Mouse (Mus musculus) liver, embryonic 14.5 days (tissue): Measurements from ENCODE around the gene Bak1. TPM values are rescaled to one million over a fixed set of nuclear protein-coding genes. Genes with fewer than 3 reads are reported as not detected.

ENCODE experiments used
- ATAC-seq: fragments of 200-750 bp; cut with Nextera tagmentation; 2 replicates; pipeline ENCODE4 v1.8.0; 2017; ENCODE audit warnings: moderate number of reproducible peaks, mild to moderate bottlenecking, moderate library complexity; ENCODE audit not compliant: insufficient read depth
- DNase-seq, 3 experiments: peaks; one replicate each; pipeline ENCODE4 v3.0.0-alpha.2; 2012 to 2013; ENCODE audit warnings: low read depth in 3 of 3, low spot score in 3 of 3
- H3K27ac ChIP-seq: fragments of 300-500 bp; sonication (generic); 2 replicates; pipeline ENCODE4 v1.5.1; 2014; ENCODE audit warnings: moderate library complexity, mild to moderate bottlenecking, control low read depth, inconsistent platforms
- H3K27me3 ChIP-seq: fragments of 300-500 bp; sonication (generic); 2 replicates; pipeline ENCODE4 v1.6.1; 2014; ENCODE audit warnings: mild to moderate bottlenecking, low read length, moderate library complexity; ENCODE audit not compliant: control insufficient read depth, insufficient read depth
- H3K36me3 ChIP-seq: fragments of 300-500 bp; sonication (generic); replicated peaks from 2 replicates; pipeline ENCODE4 v1.6.1; 2014; ENCODE audit warnings: low read depth; ENCODE audit not compliant: control insufficient read depth, insufficient read depth
- H3K4me1 ChIP-seq, 2 experiments: fragments of 200-500 bp in 1 of 2; fragments of 300-500 bp in 1 of 2; sonication (generic) in 1 of 2; replicated peaks; 2 replicates each; pipeline ENCODE4 v1.6.1; 2012 to 2014; ENCODE audit warnings: antibody characterized with exemption in 1 of 2, inconsistent platforms in 1 of 2, low read length in 1 of 2; ENCODE audit not compliant: control insufficient read depth in 2 of 2, insufficient read depth in 2 of 2
- H3K4me2 ChIP-seq: fragments of 300-500 bp; sonication (generic); 2 replicates; pipeline ENCODE4 v1.6.1; 2014; ENCODE audit warnings: low read depth, mild to moderate bottlenecking, control low read depth, moderate library complexity
- H3K4me3 ChIP-seq, 2 experiments: fragments of 200-500 bp in 1 of 2; fragments of 300-500 bp in 1 of 2; sonication (generic) in 1 of 2; 2 replicates each; pipeline ENCODE4 v1.5.1; 2012 to 2014; ENCODE audit warnings: low read depth in 2 of 2, low read length in 2 of 2, mild to moderate bottlenecking in 2 of 2, control low read depth in 1 of 2, inconsistent platforms in 1 of 2, moderate library complexity in 1 of 2; ENCODE audit not compliant: insufficient read depth in 1 of 2
- H3K9ac ChIP-seq: fragments of 300-500 bp; sonication (generic); replicated peaks from 2 replicates; pipeline ENCODE4 v1.6.1; 2014; ENCODE audit warnings: mild to moderate bottlenecking, control low read depth, moderate library complexity
- H3K9me3 ChIP-seq: fragments of 300-500 bp; sonication (generic); 2 replicates; pipeline ENCODE4 v1.6.1; 2016; ENCODE audit warnings: low read length, mixed read lengths; ENCODE audit not compliant: control insufficient read depth
- CTCF ChIP-seq: IDR thresholded peaks from 2 replicates; pipeline ENCODE4 v1.5.1; 2016; ENCODE audit warnings: antibody characterized with exemption, low read depth, control low read depth
- EP300 ChIP-seq: IDR thresholded peaks from 2 replicates; pipeline ENCODE4 v1.6.1; 2016; ENCODE audit warnings: antibody characterized with exemption, low read depth
- WGBS: fragments of 180-500 bp; shearing (Covaris S2); extraction: QIAGEN DNeasy Blood & Tissue Kit; methylation state at CpG from one replicate; pipeline ENCODE4 v1.1.7; 2014; ENCODE audit not compliant: insufficient replicate concordance; 5-methylcytosine and 5-hydroxymethylcytosine counted together
- polyA plus RNA-seq, 2 experiments: library from polyadenylated mRNA; depleted of rRNA in 1 of 2; stranded (reverse) in 1 of 2; unstranded in 1 of 2; fragments of >200 nt; fragmentation: Nextera tagmentation in 1 of 2; extraction: Ambion mirVana in 1 of 2; gene quantifications; 2 replicates each; pipeline versions ENCODE4 v1.2.1 to v1.2.3; 2012 to 2014

The Bak1 gene
- polyA plus RNA-seq, 2 experiments = 5.8 to 16.1 TPM

GRCm38 (mm10) chr17:27070913-27071312 is 42.1 kb upstream of the Bak1 start:
- ATAC-seq = no peak
- 76% methylated on average over 7 of the region's 7 CpGs for WGBS

DNA sequence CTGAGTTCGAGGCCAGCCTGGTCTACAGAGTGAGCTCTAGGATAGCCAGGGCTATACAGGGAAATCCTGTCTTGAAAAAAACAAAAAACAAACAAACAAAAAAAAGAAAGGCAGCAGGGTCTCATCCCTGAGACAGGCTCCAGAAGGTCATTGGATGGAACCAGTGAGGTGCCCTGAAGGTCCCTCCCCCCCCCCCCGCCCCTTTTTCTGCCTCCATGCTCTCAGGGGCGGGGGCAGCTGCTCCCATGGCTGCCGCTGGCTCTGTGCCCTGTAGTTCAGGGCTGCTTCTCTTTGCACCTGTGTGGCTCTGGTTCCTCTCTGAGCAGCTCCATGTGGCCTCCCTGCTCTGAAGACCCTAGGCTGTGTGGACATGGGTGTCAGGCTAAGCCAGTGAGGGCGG is 40.3 kb upstream of the Bak1 start:
- H3K27ac ChIP-seq = no peak overlapping the region
- H3K36me3 ChIP-seq = no peaks in the 10 kb centered on the region
- no peak for DNase-seq
- no peak overlapping the region for H3K9ac ChIP-seq
- H3K4me1 ChIP-seq = peaks cover 0 to 2% of the 10 kb centered on the region in 2 experiments; a peak in 1 of 4 replicates
- no peak overlapping the region for H3K4me2 ChIP-seq
- WGBS = 68% methylated on average over 5 of the region's 5 CpGs
- H3K9me3 ChIP-seq = no peaks in the 10 kb centered on the region
- no peaks in the 10 kb centered on the region for H3K27me3 ChIP-seq
- no peak for ATAC-seq
- TF ChIP-seq EP300 (no peak), CTCF (no peak)
- no peak overlapping the region for H3K4me3 ChIP-seq

More at GRCm38 (mm10) chr17:27070913-27071312, 42.1 kb upstream of the Bak1 start:
- H3K27me3 ChIP-seq = no peaks in the 10 kb centered on the region
- H3K9ac ChIP-seq = no peak overlapping the region
- no peak overlapping the region for H3K4me3 ChIP-seq
- no peaks in the 10 kb centered on the region for H3K36me3 ChIP-seq
- no peak for DNase-seq
- H3K4me1 ChIP-seq = peaks cover 0 to 4% of the 10 kb centered on the region in 2 experiments; a peak in 1 of 4 replicates
- TF ChIP-seq EP300 (no peak), CTCF (no peak)
- H3K27ac ChIP-seq = no peak overlapping the region
- no peak overlapping the region for H3K4me2 ChIP-seq
- no peaks in the 10 kb centered on the region for H3K9me3 ChIP-seq

- Histone ChIP-seq H3K4me1 (peaks cover 0 to 2% of the 10 kb centered on the region in 2 experiments; a peak in 1 of 4 replicates), H3K9ac (no peak overlapping the region), H3K4me2 (no peak overlapping the region), H3K27ac (no peak overlapping the region), H3K27me3 (no peaks in the 10 kb centered on the region), H3K4me3 (no peak overlapping the region), H3K9me3 (no peaks in the 10 kb centered on the region), H3K36me3 (no peaks in the 10 kb centered on the region)
- DNase-seq = no peak
- 36% methylated on average over 7 of the region's 7 CpGs for WGBS
- no peak for ATAC-seq
- no peak for TF ChIP-seq EP300
- TF ChIP-seq CTCF = no peak
These were observed 37.3 kb upstream of the Bak1 start for GRCm38 (mm10) chr17:27066065-27066464.

DNA sequence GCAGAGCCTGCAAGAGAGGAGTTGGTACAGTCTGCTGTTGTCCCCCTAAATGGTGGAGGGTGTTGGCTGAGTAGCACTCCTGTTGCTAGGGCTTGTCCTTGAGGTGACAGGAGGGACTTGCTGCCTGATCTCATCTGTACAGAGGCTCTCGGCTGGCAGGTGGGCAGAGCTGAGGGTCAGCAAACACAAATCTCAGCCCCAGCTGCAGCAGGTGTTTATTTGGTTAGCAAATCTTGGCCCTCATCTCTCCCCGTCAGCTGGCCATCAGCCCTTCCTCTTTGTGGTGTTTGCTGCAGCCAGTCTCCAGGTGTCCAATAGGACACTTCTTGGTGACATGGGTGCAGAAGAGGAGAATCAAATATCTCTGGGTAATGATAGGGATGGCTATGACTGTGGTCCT is 35.4 kb upstream of the Bak1 start:
- no peak for TF ChIP-seq CTCF
- no peak for TF ChIP-seq EP300
- 46% methylated on average over 2 of the region's 2 CpGs for WGBS
- DNase-seq (no peak), ATAC-seq (no peak)
- H3K4me2 ChIP-seq = no peak overlapping the region
- no peak overlapping the region for H3K4me3 ChIP-seq
- no peaks in the 10 kb centered on the region for H3K36me3 ChIP-seq
- no peak overlapping the region for H3K9ac ChIP-seq
- no peak overlapping the region for H3K27ac ChIP-seq
- H3K4me1 ChIP-seq = peaks cover 0 to 2% of the 10 kb centered on the region in 2 experiments; a peak in 1 of 4 replicates
- H3K27me3 ChIP-seq = no peaks in the 10 kb centered on the region; the same call in none of the 2 replicates
- no peaks in the 10 kb centered on the region for H3K9me3 ChIP-seq

GRCm38 (mm10) chr17:27063717-27064116 is 34.9 kb upstream of the Bak1 start:
- WGBS = 38% methylated on average over 6 of the region's 6 CpGs
- H3K27me3 ChIP-seq = peaks cover 3% of the 10 kb centered on the region
- H3K9me3 ChIP-seq = no peaks in the 10 kb centered on the region
- no peak overlapping the region for H3K9ac ChIP-seq
- no peak for DNase-seq
- no peak for ATAC-seq
- H3K27ac ChIP-seq = no peak overlapping the region
- H3K36me3 ChIP-seq = no peaks in the 10 kb centered on the region
- TF ChIP-seq CTCF (no peak), EP300 (no peak)
- peaks cover 0 to 2% of the 10 kb centered on the region in 2 experiments; a peak in 1 of 4 replicates for H3K4me1 ChIP-seq
- no peak overlapping the region for H3K4me3 ChIP-seq
- H3K4me2 ChIP-seq = no peak overlapping the region
